Mouse (Mus musculus) neural tube, embryonic 15.5 days (tissue): ENCODE data around the gene Fam43b. TPM values are rescaled to one million over a fixed set of nuclear protein-coding genes. Genes with fewer than 3 reads are reported as not detected.
"Not testable (repeated sequence)": the region's sequence is repeated elsewhere in the genome, so short reads cannot be mapped to it uniquely, and the experiment has no call there.

ENCODE experiments used
- ATAC-seq: fragments of 200-750 bp; cut with Nextera tagmentation; 2 replicates; pipeline ENCODE4 v1.8.0; 2017; ENCODE audit warnings: mild to moderate bottlenecking, moderate TSS enrichment, moderate library complexity; ENCODE audit not compliant: low FRiP score
- H3K27ac ChIP-seq: fragments of 300-500 bp; sonication (generic); replicated peaks from 2 replicates; pipeline ENCODE4 v1.5.1; 2015; ENCODE audit warnings: mild to moderate bottlenecking, inconsistent platforms
- H3K27me3 ChIP-seq: fragments of 300-500 bp; sonication (generic); replicated peaks from 2 replicates; pipeline ENCODE4 v1.6.1; 2015; ENCODE audit warnings: inconsistent platforms
- H3K36me3 ChIP-seq: fragments of 300-500 bp; sonication (generic); 2 replicates; pipeline ENCODE4 v1.6.1; 2015; ENCODE audit warnings: inconsistent platforms
- H3K4me1 ChIP-seq: fragments of 300-500 bp; sonication (generic); 2 replicates; pipeline ENCODE4 v1.6.1; 2015; ENCODE audit warnings: inconsistent platforms
- H3K4me2 ChIP-seq: fragments of 300-500 bp; sonication (generic); 2 replicates; pipeline ENCODE4 v1.6.1; 2015; ENCODE audit warnings: inconsistent platforms, mild to moderate bottlenecking, moderate library complexity
- H3K4me3 ChIP-seq: fragments of 300-500 bp; sonication (generic); replicated peaks from 2 replicates; pipeline ENCODE4 v1.5.1; 2015; ENCODE audit warnings: mild to moderate bottlenecking, inconsistent platforms
- H3K9ac ChIP-seq: fragments of 300-500 bp; sonication (generic); replicated peaks from 2 replicates; pipeline ENCODE4 v1.6.1; 2015; ENCODE audit warnings: mild to moderate bottlenecking, inconsistent platforms
- H3K9me3 ChIP-seq: fragments of 300-500 bp; sonication (generic); replicated peaks from 2 replicates; pipeline ENCODE4 v1.6.1; 2016; ENCODE audit warnings: inconsistent platforms
- WGBS: fragments of 180-500 bp; shearing (Covaris S2); methylation state at CpG from one replicate; pipeline ENCODE4 v1.1.7; 2015; ENCODE audit warnings: mixed read lengths; 5-methylcytosine and 5-hydroxymethylcytosine counted together
- polyA plus RNA-seq: library from polyadenylated mRNA; unstranded; fragments of >200 nt; fragmentation: Nextera tagmentation; extraction: Ambion mirVana; gene quantifications from 2 replicates; pipeline ENCODE4 v1.2.1, GENCODE M21; 2015

The Fam43b gene
- polyA plus RNA-seq, result 13.9 and 14.3 TPM in 2 replicates

GRCm38 (mm10) chr4:138395971-138396645 is at the start of gene Fam43b:
TSS of gene Fam43b (minus strand) at chr4:138396528.
- WGBS, result 1% methylated on average over 45 of the region's 46 CpGs

GRCm38 (mm10) chr4:138444941-138445340 is 48.6 kb upstream of the Fam43b start:
- H3K27ac ChIP-seq, result no peak overlapping the region
- ATAC-seq, result no peak
- H3K36me3 ChIP-seq, result peaks cover 20% of the 10 kb centered on the region
- peaks cover 26% of the 10 kb centered on the region for H3K4me1 ChIP-seq
- no peaks in the 10 kb centered on the region for H3K9me3 ChIP-seq
- no peaks in the 10 kb centered on the region for H3K27me3 ChIP-seq
- H3K9ac ChIP-seq, result no peak overlapping the region
- H3K4me3 ChIP-seq, result no peak overlapping the region
- no peak overlapping the region for H3K4me2 ChIP-seq
- 8% methylated on average over 5 of the region's 5 CpGs for WGBS

More at GRCm38 (mm10) chr4:138395971-138396645, at the start of gene Fam43b:
- H3K27ac ChIP-seq, result no peak within 1 kb of the TSS; the same call in 1 of the 2 replicates
- peak within 1 kb of the TSS; percentile 92 for H3K4me2 ChIP-seq
- peaks cover 34% of the 10 kb centered on the region for H3K4me1 ChIP-seq
- peak within 1 kb of the TSS; percentile 58 for H3K4me3 ChIP-seq
- H3K27me3 ChIP-seq, result peaks cover 78% of the 10 kb centered on the region
- H3K36me3 ChIP-seq, result no peaks in the 10 kb centered on the region
- no peaks in the 10 kb centered on the region for H3K9me3 ChIP-seq
- ATAC-seq, result peak; percentile 88
- peak within 1 kb of the TSS; percentile 60 for H3K9ac ChIP-seq

DNA sequence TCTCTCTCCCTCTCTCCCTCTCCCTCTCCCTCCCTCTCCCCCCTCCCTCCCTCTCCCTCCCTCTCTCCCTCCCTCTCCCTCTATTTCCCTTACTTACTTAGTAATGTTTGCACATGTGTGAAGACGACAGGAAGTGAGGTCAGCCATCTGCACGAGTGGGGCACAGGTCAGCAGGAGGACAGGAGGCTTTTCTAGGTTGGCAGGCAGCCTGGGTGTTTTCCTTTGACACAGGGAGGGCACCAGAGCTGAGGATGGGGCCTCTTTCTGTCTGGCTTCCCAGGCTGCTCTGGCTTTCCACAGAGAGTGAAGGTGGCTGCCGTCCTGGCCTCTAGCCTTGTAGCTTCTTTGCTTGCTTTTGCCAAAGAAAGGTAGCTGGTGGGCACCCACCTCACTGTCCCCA is 43.7 kb upstream of the Fam43b start:
- no peak overlapping the region for H3K27ac ChIP-seq
- H3K4me1 ChIP-seq, result peaks cover 12% of the 10 kb centered on the region
- H3K27me3 ChIP-seq, result no peaks in the 10 kb centered on the region
- ATAC-seq, result no peak
- peaks cover 54% of the 10 kb centered on the region for H3K36me3 ChIP-seq
- WGBS, result 86% methylated on average over 3 of the region's 3 CpGs
- H3K4me3 ChIP-seq, result no peak overlapping the region
- H3K9me3 ChIP-seq, result no peaks in the 10 kb centered on the region
- no peak overlapping the region for H3K9ac ChIP-seq
- H3K4me2 ChIP-seq, result no peak overlapping the region

GRCm38 (mm10) chr4:138434347-138435316 is 38.3 kb upstream of the Fam43b start, which contains the start of gene Mul1:
TSS of gene Mul1 (plus strand) at chr4:138434671.
- WGBS, result under 1% methylated on average over 64 of the region's 64 CpGs

DNA sequence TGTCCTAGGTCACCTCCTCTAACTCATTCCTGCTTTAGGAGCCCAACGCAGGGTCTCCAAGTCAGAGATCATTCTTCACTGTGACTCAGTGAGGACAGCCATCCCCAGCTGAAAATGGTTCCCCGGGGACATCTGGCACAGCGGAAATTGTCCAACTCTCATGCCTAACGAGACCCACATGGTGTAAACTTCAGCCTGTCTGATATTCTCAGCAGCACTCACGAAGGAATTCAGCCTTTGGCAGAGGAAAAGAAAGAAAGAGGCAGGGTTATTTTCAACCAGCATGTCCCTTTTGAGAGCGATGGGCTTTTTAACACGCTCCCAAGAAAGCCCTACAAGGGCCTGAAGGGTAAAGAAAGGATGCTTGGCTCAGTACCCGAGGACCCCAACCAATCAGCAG is 35.0 kb upstream of the Fam43b start:
- Histone ChIP-seq H3K4me1 (peaks cover 19% of the 10 kb centered on the region), H3K9ac (no peak overlapping the region), H3K27me3 (peaks cover 29% of the 10 kb centered on the region), H3K36me3 (no peaks in the 10 kb centered on the region), H3K4me3 (no peak overlapping the region), H3K27ac (no peak overlapping the region), H3K4me2 (no peak overlapping the region), H3K9me3 (no peaks in the 10 kb centered on the region)
- 62% methylated on average over 8 of the region's 8 CpGs for WGBS
- no peak for ATAC-seq

More at GRCm38 (mm10) chr4:138434347-138435316, 38.3 kb upstream of the Fam43b start, which contains the start of gene Mul1:
- Histone ChIP-seq H3K4me3 (peak within 1 kb of the TSS; percentile 89), H3K27ac (peak within 1 kb of the TSS; percentile 84), H3K4me1 (peaks cover 14% of the 10 kb centered on the region), H3K4me2 (peak within 1 kb of the TSS; percentile 91), H3K9ac (peak within 1 kb of the TSS; percentile 83), H3K9me3 (no peaks in the 10 kb centered on the region), H3K27me3 (peaks cover 20% of the 10 kb centered on the region), H3K36me3 (peaks cover 32% of the 10 kb centered on the region)
- ATAC-seq, result peak; percentile 91

DNA sequence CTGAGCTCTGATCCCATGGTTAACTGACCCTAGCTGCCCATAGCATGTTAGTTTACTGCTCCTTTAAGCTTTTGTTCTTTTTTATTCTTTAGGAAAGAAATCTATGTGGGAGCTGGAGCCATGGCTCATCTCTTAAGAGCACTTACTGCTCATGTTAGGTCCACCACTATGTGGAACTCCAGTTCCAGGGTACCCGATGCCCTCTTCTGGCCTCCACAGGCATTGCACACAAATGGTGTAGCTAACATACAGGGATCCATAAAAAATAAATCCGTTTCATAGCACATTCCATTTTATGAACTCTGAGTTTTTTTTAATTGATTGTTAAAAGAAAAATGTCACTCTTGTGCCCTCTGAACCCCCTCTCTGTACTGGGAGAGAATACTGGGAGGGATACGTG is 33.5 kb upstream of the Fam43b start:
- WGBS, result 38% methylated on average over 3 of the region's 3 CpGs
- no peak for ATAC-seq
- Histone ChIP-seq H3K9ac (no peak overlapping the region), H3K9me3 (no peaks in the 10 kb centered on the region), H3K27ac (no peak overlapping the region), H3K4me3 (no peak overlapping the region), H3K36me3 (no peaks in the 10 kb centered on the region), H3K27me3 (peaks cover 29% of the 10 kb centered on the region), H3K4me1 (peaks cover 5% of the 10 kb centered on the region), H3K4me2 (no peak overlapping the region)

GRCm38 (mm10) chr4:138426778-138427705 is 30.7 kb upstream of the Fam43b start:
- no peaks in the 10 kb centered on the region for H3K36me3 ChIP-seq
- no peak overlapping the region for H3K27ac ChIP-seq
- peaks cover 5% of the 10 kb centered on the region for H3K4me1 ChIP-seq
- H3K4me2 ChIP-seq, result peak overlapping the region; percentile 41
- no peak for ATAC-seq
- WGBS, result 42% methylated on average over 22 of the region's 22 CpGs
- H3K9me3 ChIP-seq, result no peaks in the 10 kb centered on the region
- H3K4me3 ChIP-seq, result no peak overlapping the region
- peaks cover 20% of the 10 kb centered on the region for H3K27me3 ChIP-seq
- 0 out of 2 replicates have a peak overlapping the region, but pooled peaks have one; percentile 6 for H3K9ac ChIP-seq

DNA sequence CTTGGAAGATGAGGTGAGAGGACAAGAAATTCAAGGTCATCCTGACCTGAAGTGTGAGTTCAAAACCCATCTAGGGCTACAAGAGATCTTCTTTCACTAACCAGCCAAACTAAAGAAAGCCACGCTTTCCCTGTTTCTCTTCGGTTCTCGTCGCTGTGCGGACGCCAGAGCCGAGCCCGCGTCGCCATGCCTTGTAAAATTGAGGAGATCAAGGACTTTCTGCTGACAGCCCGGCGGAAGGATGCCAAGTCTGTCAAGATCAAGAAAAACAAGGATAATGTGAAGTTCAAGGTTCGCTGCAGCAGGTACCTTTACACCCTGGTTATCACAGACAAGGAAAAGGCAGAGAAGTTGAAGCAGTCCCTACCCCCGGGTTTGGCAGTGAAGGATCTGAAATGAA is 29.3 kb upstream of the Fam43b start:
- ATAC-seq, H3K4me3 ChIP-seq, H3K9me3 ChIP-seq, H3K9ac ChIP-seq, H3K27ac ChIP-seq, H3K4me1 ChIP-seq, H3K4me2 ChIP-seq, H3K36me3 ChIP-seq: not testable (repeated sequence)
- 95% methylated on average over 14 of the region's 14 CpGs for WGBS
- peaks cover 12% of the 10 kb centered on the region; the same call in 1 of the 2 replicates for H3K27me3 ChIP-seq

- Histone ChIP-seq H3K36me3 (no peaks in the 10 kb centered on the region), H3K9ac (no peak overlapping the region), H3K27ac (no peak overlapping the region), H3K9me3 (no peaks in the 10 kb centered on the region), H3K27me3 (peaks cover 13% of the 10 kb centered on the region), H3K4me2 (no peak overlapping the region), H3K4me1 (peaks cover 5% of the 10 kb centered on the region), H3K4me3 (no peak overlapping the region)
- 88% methylated on average over 6 of the region's 6 CpGs for WGBS
- ATAC-seq, result no peak
These were observed 28.7 kb upstream of the Fam43b start for GRCm38 (mm10) chr4:138425028-138425427.

GRCm38 (mm10) chr4:138418340-138418957 is 22.1 kb upstream of the Fam43b start:
- Histone ChIP-seq H3K27ac (no peak overlapping the region), H3K36me3 (no peaks in the 10 kb centered on the region), H3K27me3 (peaks cover 14% of the 10 kb centered on the region), H3K9ac (no peak overlapping the region), H3K9me3 (no peaks in the 10 kb centered on the region), H3K4me2 (no peak overlapping the region), H3K4me3 (no peak overlapping the region), H3K4me1 (peaks cover 7% of the 10 kb centered on the region)
- 58% methylated on average over 11 of the region's 11 CpGs for WGBS
- ATAC-seq, result no peak
